Mouse (Mus musculus): ENCODE results near the gene Pusl1. TPM values are rescaled to one million over a fixed set of nuclear protein-coding genes. Genes with fewer than 3 reads are reported as not detected.

Gene Pusl1
- polyA plus RNA-seq, 1 experiment from 2014 or later, result 51.8 TPM

DNA sequence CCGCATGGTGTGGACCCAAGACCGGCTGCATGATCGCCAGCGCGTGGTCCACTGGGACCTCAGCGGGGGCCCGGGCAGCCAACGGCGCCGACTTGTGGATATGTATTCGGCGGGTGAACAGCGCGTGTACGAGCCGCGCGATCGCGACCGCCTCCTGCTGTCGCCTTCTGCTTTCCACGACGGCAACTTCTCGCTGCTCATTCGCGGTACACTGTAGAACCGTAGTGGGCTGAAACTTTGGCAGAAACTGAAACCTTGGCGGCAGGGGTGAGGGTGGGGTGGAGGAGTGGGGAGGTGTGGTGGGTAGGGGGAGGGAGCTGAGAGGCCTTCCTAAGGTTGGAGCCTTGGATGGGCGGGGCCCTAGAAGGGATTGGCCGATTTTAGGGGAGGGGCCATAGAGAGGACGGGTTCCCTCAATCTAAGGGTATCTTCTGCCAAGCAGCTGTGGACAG lies 50.6 kb downstream of the Pusl1 start:
- H3K4me1 ChIP-seq (replicated peaks; ENCODE audit: control insufficient read depth, insufficient read depth, low read length), result peaks cover 7% of the 10 kb centered on the region
- peak overlapping the region; percentile 25 for H3K4me3 ChIP-seq (replicated peaks; ENCODE audit: low read length)
- ATAC-seq (ENCODE audit: low FRiP score) (peak; percentile 39), DNase-seq (ENCODE audit: low spot score) (no peak)
- no peaks in the 10 kb centered on the region for H3K36me3 ChIP-seq (replicated peaks; ENCODE audit: control insufficient read depth, insufficient read depth)
- no peaks in the 10 kb centered on the region for H3K9me3 ChIP-seq (ENCODE audit: control insufficient read depth, low read length)
- H3K27ac ChIP-seq, result no peak overlapping the region
- peak overlapping the region; percentile 50; the same call in 1 of the 2 replicates for H3K9ac ChIP-seq
- peak overlapping the region; percentile 54 for H3K4me2 ChIP-seq (replicated peaks)
- WGBS, result under 1% methylated on average over 32 of the region's 32 CpGs
- H3K27me3 ChIP-seq (ENCODE audit: control insufficient read depth, insufficient read depth, low read length), result peaks cover 9% of the 10 kb centered on the region; the same call in 1 of the 2 replicates

GRCm38 (mm10) chr4:155840076-155841002 lies 51.2 kb downstream of the Pusl1 start:
- Histone ChIP-seq H3K36me3 (replicated peaks; ENCODE audit: control insufficient read depth, insufficient read depth) (no peaks in the 10 kb centered on the region), H3K4me1 (replicated peaks; ENCODE audit: control insufficient read depth, insufficient read depth, low read length) (peaks cover 7% of the 10 kb centered on the region), H3K9ac (peak overlapping the region; percentile 51), H3K27ac (no peak overlapping the region; the same call in 1 of the 2 replicates), H3K4me2 (replicated peaks) (peak overlapping the region; percentile 54), H3K9me3 (ENCODE audit: control insufficient read depth, low read length) (no peaks in the 10 kb centered on the region), H3K4me3 (replicated peaks; ENCODE audit: low read length) (peak overlapping the region; percentile 25), H3K27me3 (ENCODE audit: control insufficient read depth, insufficient read depth, low read length) (peaks cover 9% of the 10 kb centered on the region; the same call in 1 of the 2 replicates)
- WGBS, result 13% methylated on average over 8 of the region's 8 CpGs
- ATAC-seq (ENCODE audit: low FRiP score), result 0 out of 2 replicates have a peak, but pooled peaks have one; percentile 6
- DNase-seq (ENCODE audit: low spot score), result no peak

- peak; percentile 53; the same call in 1 of the 2 replicates for ATAC-seq (ENCODE audit: low FRiP score)
- Histone ChIP-seq H3K9me3 (ENCODE audit: control insufficient read depth, low read length) (no peaks in the 10 kb centered on the region), H3K36me3 (replicated peaks; ENCODE audit: control insufficient read depth, insufficient read depth) (no peaks in the 10 kb centered on the region), H3K9ac (peak within 1 kb of the TSS; percentile 51), H3K4me1 (replicated peaks; ENCODE audit: control insufficient read depth, insufficient read depth, low read length) (peaks cover 7% of the 10 kb centered on the region), H3K27ac (no peak within 1 kb of the TSS; the same call in 1 of the 2 replicates), H3K27me3 (ENCODE audit: control insufficient read depth, insufficient read depth, low read length) (peaks cover 9% of the 10 kb centered on the region; the same call in 1 of the 2 replicates), H3K4me3 (replicated peaks; ENCODE audit: low read length) (peak within 1 kb of the TSS; percentile 25), H3K4me2 (replicated peaks) (peak within 1 kb of the TSS; percentile 54)
- whole genome bisulfite sequencing, result 4% methylated on average over 16 of the region's 16 CpGs
- DNase-seq (ENCODE audit: low spot score), result no peak
Measured at GRCm38 (mm10) chr4:155839483-155839910, 52.1 kb downstream of the Pusl1 start, which contains the start of gene Mxra8. Gene Mxra8 (plus strand): TSS chr4:155839680.

DNA sequence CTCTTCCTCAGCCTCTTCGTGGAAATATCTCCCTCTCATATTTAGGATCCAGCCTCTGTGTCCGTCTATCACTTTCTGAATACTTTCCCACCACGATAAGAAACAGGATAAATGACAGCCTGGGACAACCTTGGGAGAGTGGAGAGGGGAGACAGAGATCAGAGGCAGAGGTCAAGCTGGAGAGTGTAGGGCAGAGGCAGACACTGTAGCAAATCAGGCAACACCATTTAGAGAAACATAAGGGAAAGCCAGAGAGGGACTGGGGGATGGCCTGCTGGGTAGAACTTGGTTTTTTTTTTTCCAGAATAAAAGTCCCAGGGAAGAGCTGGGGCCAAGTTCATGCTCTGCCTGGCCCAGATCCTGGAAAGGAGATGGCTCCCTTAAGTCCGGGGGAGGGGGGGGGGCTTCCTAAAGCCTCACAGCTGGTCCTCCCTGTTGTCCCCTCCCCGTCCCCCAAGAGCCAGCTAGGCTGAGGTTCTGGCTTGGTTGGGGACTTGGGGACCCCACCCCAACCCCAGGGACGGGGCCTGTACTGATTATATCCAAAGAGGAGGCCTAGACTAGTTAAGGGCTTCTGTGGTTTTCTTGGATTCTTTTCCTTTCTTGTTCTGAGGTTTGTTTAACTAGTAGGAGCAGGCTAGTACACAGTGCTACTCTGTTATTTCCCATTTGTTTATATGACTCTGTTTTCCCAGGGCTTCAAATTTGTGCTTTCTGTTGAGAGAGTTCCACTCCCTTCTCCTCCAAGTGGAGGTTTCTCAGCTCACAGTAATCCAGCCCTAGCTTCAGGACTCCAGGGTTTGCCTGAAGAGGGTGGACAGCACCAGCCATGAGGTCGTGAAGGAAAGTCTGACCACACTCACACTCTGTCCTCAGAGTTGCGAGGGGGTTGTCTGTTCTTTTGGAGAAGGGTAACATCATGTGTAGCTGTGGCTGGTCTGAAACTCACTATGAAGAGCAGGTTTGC lies 53.1 kb downstream of the Pusl1 start:
- Histone ChIP-seq H3K36me3 (replicated peaks; ENCODE audit: control insufficient read depth, insufficient read depth) (0 out of 2 replicates have a peak, but pooled peaks cover under 1% of the 10 kb centered on the region), H3K9me3 (ENCODE audit: control insufficient read depth, low read length) (no peaks in the 10 kb centered on the region), H3K4me1 (replicated peaks; ENCODE audit: control insufficient read depth, insufficient read depth, low read length) (peaks cover 10% of the 10 kb centered on the region), H3K4me2 (replicated peaks) (no peak overlapping the region), H3K27me3 (ENCODE audit: control insufficient read depth, insufficient read depth, low read length) (peaks cover 9% of the 10 kb centered on the region; the same call in 1 of the 2 replicates), H3K27ac (no peak overlapping the region), H3K9ac (no peak overlapping the region), H3K4me3 (replicated peaks; ENCODE audit: low read length) (no peak overlapping the region)
- DNase-seq (ENCODE audit: low spot score) (no peak), ATAC-seq (ENCODE audit: low FRiP score) (no peak)
- WGBS, result 56% methylated on average over 8 of the region's 8 CpGs

Small RNAs within 50 kb of the gene (microRNA-seq; reads per million reads assigned to microRNA genes)
- gene Gm22991, result not detected

Other genes with a start within 250 kb of the Pusl1 start
- gene Gm10563, start 246.4 kb downstream of the Pusl1 start, polyA plus RNA-seq (2014; fragmentation: Nextera tagmentation; extraction: Ambion mirVana), result not detected in 2 replicates
- 2.7 and 2.9 TPM in 2 replicates for gene Mmp23, start 238.4 kb downstream of the Pusl1 start, polyA plus RNA-seq (2014; fragmentation: Nextera tagmentation; extraction: Ambion mirVana)
- gene Mib2, start 222.6 kb downstream of the Pusl1 start, polyA plus RNA-seq (2014; fragmentation: Nextera tagmentation; extraction: Ambion mirVana), result 44.9 and 46.1 TPM in 2 replicates
- 9.0 and 10.3 TPM in 2 replicates for gene Fndc10, start 197.4 kb downstream of the Pusl1 start, polyA plus RNA-seq (2014; fragmentation: Nextera tagmentation; extraction: Ambion mirVana)
- gene Ssu72, start 187.0 kb downstream of the Pusl1 start, polyA plus RNA-seq (2014; fragmentation: Nextera tagmentation; extraction: Ambion mirVana), result 164 and 169 TPM in 2 replicates
- 8.8 and 9.3 TPM in 2 replicates for gene Tmem240, start 157.0 kb downstream of the Pusl1 start, polyA plus RNA-seq (2014; fragmentation: Nextera tagmentation; extraction: Ambion mirVana)
- 73.0 and 82.2 TPM in 2 replicates for gene Atad3a, start 130.7 kb downstream of the Pusl1 start, polyA plus RNA-seq (2014; fragmentation: Nextera tagmentation; extraction: Ambion mirVana)
- 24.7 and 27.6 TPM in 2 replicates for gene Vwa1, start 117.1 kb downstream of the Pusl1 start, polyA plus RNA-seq (2014; fragmentation: Nextera tagmentation; extraction: Ambion mirVana)
- 0.84 and 0.93 TPM in 2 replicates for gene Tmem88b, start 105.9 kb downstream of the Pusl1 start, polyA plus RNA-seq (2014; fragmentation: Nextera tagmentation; extraction: Ambion mirVana)
- gene Ankrd65, start 101.3 kb downstream of the Pusl1 start, polyA plus RNA-seq (2014; fragmentation: Nextera tagmentation; extraction: Ambion mirVana), result not detected in 2 replicates
- 265 and 267 TPM in 2 replicates for gene Mrpl20, start 88.9 kb downstream of the Pusl1 start, polyA plus RNA-seq (2014; fragmentation: Nextera tagmentation; extraction: Ambion mirVana)
- gene Ccnl2, start 79.3 kb downstream of the Pusl1 start, polyA plus RNA-seq (2014; fragmentation: Nextera tagmentation; extraction: Ambion mirVana), result 131 and 133 TPM in 2 replicates
- 114 and 126 TPM in 2 replicates for gene Aurkaip1, start 60.5 kb downstream of the Pusl1 start, polyA plus RNA-seq (2014; fragmentation: Nextera tagmentation; extraction: Ambion mirVana)
- gene Mxra8, start 52.1 kb downstream of the Pusl1 start, polyA plus RNA-seq (2014; fragmentation: Nextera tagmentation; extraction: Ambion mirVana), result 24.5 and 25.8 TPM in 2 replicates
- 13.6 and 15.6 TPM in 2 replicates for gene Dvl1, start 44.4 kb downstream of the Pusl1 start, polyA plus RNA-seq (2014; fragmentation: Nextera tagmentation; extraction: Ambion mirVana)
- gene Tas1r3, start 28.4 kb downstream of the Pusl1 start, polyA plus RNA-seq (2014; fragmentation: Nextera tagmentation; extraction: Ambion mirVana), result 0.40 and 0.41 TPM in 2 replicates
- 33.5 TPM in 2 replicates for gene Cptp, start 22.3 kb downstream of the Pusl1 start, polyA plus RNA-seq (2014; fragmentation: Nextera tagmentation; extraction: Ambion mirVana)
- gene Ints11, start 22.2 kb downstream of the Pusl1 start, polyA plus RNA-seq (2014; fragmentation: Nextera tagmentation; extraction: Ambion mirVana), result 69.6 and 71.4 TPM in 2 replicates
- 71.8 and 73.5 TPM in 2 replicates for gene Acap3, start within 50 bp of the Pusl1 start, polyA plus RNA-seq (2014; fragmentation: Nextera tagmentation; extraction: Ambion mirVana)
- gene Ube2j2, start 52.0 kb upstream of the Pusl1 start, polyA plus RNA-seq (2014; fragmentation: Nextera tagmentation; extraction: Ambion mirVana), result 120 and 125 TPM in 2 replicates
- gene C1qtnf12, start 70.5 kb upstream of the Pusl1 start, polyA plus RNA-seq (2014; fragmentation: Nextera tagmentation; extraction: Ambion mirVana), result 11.2 and 13.5 TPM in 2 replicates
- 38.4 and 38.8 TPM in 2 replicates for gene B3galt6, start 100.9 kb upstream of the Pusl1 start, polyA plus RNA-seq (2014; fragmentation: Nextera tagmentation; extraction: Ambion mirVana)
- 112 and 114 TPM in 2 replicates for gene Sdf4, start 101.1 kb upstream of the Pusl1 start, polyA plus RNA-seq (2014; fragmentation: Nextera tagmentation; extraction: Ambion mirVana)
- 0.79 TPM in 1 of 2 replicates, not detected in the other for gene Tnfrsf4, start 122.1 kb upstream of the Pusl1 start, polyA plus RNA-seq (2014; fragmentation: Nextera tagmentation; extraction: Ambion mirVana)
- gene Tnfrsf18, start 134.4 kb upstream of the Pusl1 start, polyA plus RNA-seq (2014; fragmentation: Nextera tagmentation; extraction: Ambion mirVana), result 1.9 and 2.3 TPM in 2 replicates
- gene Ttll10, start 167.6 kb upstream of the Pusl1 start, polyA plus RNA-seq (2014; fragmentation: Nextera tagmentation; extraction: Ambion mirVana), result 0.11 TPM in 1 of 2 replicates, not detected in the other
- gene 9430015G10Rik, start 218.2 kb upstream of the Pusl1 start, polyA plus RNA-seq (2014; fragmentation: Nextera tagmentation; extraction: Ambion mirVana), result 29.1 and 30.5 TPM in 2 replicates
- gene Rnf223, start 238.7 kb upstream of the Pusl1 start, polyA plus RNA-seq (2014; fragmentation: Nextera tagmentation; extraction: Ambion mirVana), result 0.59 and 0.81 TPM in 2 replicates

Measured in hindbrain, embryonic 14.5 days (tissue).